Mouse (Mus musculus) NIH3T3 (cell line): ENCODE data around the gene Olfr1148.

Experiments used
- DNase-seq: peaks from one replicate; pipeline ENCODE4 v3.0.0-alpha.2; 2012; ENCODE audit warnings: low read depth

Olfr1148 gene

DNA sequence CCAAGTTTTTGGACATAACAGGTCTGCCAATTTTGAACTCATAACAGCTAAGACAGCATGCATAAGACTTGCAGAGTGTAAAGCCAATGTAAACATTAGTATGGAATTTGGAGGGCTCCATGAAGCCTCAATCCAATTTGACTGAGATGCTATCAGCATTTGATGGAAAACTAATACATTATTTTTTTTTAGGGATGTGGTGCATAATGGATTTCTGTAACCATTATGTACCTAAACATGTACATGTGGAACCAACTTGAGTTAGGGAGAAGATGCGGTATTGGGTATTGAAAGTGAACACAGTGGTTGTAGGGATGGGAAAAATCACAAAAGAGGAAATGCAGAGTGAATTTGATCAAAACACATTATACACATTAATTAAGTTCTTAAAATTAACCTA is at the start of gene Olfr1148:
Gene Olfr1148 (plus strand): TSS at position 301 of the 400 bp plus-strand sequence.
- DNase-seq: no peak

DNA sequence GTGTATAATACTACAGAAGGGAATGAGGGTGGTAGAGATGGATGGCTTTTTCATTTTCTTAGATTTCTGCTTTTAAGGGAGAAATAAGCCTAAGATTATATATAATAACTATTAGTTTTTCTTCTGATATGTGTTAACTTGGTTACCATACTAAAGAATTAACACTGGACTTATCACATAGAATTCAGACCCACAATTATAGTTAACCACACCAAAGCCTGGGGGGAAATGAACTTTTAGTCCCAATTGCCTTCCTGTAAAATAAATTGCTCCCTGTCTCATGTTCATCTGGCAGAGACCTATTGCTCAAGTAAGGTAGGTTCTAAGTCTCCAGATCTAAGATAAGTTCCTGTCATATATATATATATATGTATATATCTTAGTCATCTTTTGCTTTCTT is 30.0 kb upstream of the Olfr1148 start, which contains the start of gene Olfr1143:
Gene Olfr1143 (plus strand): TSS at position 301 of the 400 bp plus-strand sequence.
- DNase-seq: no peak

DNA sequence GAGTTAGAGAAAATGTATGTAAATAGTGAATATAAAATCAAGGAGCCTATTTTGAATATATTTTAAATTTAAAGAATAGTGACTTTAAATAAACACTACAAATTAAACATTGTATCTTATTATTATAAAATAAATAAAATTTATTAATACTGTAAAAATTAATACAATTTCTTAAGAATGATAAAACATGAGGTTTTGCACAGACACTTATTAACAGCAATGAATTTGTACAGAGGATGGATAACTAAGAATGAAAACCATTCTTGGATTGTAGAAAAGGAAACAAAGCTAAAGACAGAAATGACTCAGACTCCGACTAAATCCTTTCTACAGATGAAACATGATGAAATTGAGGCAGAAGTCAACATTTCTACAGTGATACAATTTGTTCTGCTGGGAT is 20.8 kb upstream of the Olfr1148 start, which contains the start of gene Olfr1145:
Gene Olfr1145 (plus strand): TSS at position 301 of the 400 bp plus-strand sequence.
- no peak for DNase-seq

DNA sequence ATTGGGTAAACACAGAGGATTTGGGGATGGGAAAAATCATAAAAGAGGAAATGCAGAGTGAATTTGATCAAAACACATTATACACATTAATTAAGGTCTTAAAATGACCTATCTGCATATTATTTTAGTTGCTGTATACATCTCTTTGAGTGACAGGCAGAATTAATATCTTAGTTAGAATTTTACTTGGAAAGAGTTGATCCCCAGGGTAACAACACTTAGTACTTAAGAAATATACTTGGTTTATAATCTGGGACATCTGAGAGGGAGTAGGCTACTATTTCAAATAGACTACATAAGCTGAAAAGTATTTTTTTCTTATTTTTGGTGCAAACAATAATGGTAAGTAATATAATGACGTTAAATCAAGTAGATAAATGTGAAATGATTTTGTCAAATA is 13.4 kb downstream of the Olfr1148 start, which contains the start of gene Olfr1150-ps1:
Gene Olfr1150-ps1 (plus strand): TSS at position 301 of the 400 bp plus-strand sequence.
- no peak for DNase-seq

DNA sequence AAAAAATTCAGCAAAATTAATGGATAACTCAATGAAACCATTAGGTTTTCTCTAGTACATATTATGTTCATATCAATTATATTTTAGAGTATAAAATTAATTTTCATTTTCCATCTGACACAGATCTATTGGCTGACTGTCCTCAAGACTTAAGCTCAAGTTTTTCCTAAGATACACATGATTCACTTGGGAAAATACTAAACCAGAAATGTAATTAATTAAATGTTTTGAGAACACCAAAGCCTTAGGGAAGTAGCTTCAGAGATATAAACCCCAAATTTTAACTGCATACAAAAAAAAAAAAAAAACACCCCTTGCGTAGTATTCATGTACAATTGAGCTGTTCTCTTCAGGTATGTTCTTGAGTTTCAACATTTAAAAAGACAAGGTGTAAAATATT is 25.2 kb downstream of the Olfr1148 start, which contains the start of gene Olfr1151:
Gene Olfr1151 (plus strand): TSS at position 301 of the 400 bp plus-strand sequence.
- no peak for DNase-seq

DNA sequence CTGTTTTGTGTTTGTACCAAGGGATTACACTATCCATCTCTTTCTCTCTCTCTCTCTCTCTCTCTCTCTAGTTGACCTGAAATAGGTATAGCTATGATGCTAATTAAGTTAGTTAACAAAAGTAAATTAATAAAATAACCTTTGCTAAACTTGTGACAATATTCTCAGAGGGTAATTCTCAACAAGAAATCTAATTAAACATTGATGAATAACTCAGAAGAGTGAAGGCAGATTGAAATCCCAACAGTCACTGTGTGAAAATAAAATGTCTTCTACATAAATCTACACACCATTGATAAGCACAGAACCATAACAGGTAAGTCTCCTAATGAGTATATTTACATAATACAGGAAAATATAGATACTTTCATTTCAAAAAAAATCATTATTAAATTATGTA is 35.9 kb downstream of the Olfr1148 start, which contains the start of gene Olfr1152:
Gene Olfr1152 (plus strand): TSS at position 301 of the 400 bp plus-strand sequence.
- no peak for DNase-seq
